Mouse (Mus musculus) B cell, adult 67 days (primary cell): ENCODE results near the gene Dcdc2a. TPM values are rescaled to one million over a fixed set of nuclear protein-coding genes. Genes with fewer than 3 reads are reported as not detected.

ENCODE experiments used
- total RNA-seq, 2 experiments: library from RNA; stranded (reverse); gene quantifications; 4 replicates each; pipeline ENCODE4 v1.2.4; 2023

The Dcdc2a gene
- not detected for total RNA-seq

GRCm38 (mm10) chr13:25055873-25056667, at the start of gene Dcdc2a:
Gene Dcdc2a, plus strand, starts transcription at chr13:25056004.

DNA sequence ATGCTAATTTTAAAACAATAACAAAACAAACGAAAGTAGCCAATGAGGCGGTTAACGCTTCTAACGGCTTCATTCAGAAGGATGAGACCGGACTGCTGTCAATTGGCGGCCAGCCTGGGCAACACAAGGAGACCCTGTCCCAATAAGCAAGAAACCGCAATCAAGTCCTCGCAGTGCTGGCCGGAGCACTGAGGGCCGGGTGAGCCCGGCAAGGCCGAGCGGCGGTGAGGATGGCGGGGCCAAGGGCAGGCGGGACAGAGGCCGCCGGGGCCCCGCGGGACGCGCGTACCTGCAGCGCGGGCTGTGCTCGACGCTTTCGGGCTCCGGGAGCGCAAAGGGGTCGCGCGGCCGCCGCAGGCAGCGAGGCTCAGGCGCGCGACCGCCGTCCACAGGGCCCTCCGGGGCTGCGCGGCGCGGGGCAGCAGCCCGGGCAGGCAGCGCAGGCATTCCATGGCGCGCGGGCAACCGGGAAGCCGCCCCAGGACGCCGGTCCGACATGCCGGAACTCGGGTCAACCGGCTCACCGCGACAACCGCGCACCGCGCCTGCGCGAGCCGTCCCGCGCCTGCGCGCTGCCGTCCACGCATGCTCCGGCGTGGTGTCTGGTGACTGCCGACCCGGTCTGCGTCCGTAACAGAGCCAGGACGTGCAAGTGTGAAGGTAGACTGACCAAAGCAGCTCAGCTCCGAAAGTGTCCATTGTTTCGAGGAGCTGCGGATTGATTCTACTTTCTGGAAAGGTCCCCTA, 35.8 kb upstream of the Dcdc2a start, which contains the start of gene Mrs2:
Mrs2 (minus strand) TSS at position 587 of the 747 bp plus-strand sequence.

Other genes starting within 250 kb of the Dcdc2a start
- gene Acot13, start 224.5 kb upstream of the Dcdc2a start, total RNA-seq = 10 to 100 TPM; 15.1 to 16.5 TPM
- gene Tdp2, start 224.3 kb upstream of the Dcdc2a start, total RNA-seq = 10 to 100 TPM; 72.5 to 75.5 TPM
- gene D130043K22Rik, start 210.9 kb upstream of the Dcdc2a start, total RNA-seq = not detected
- under 1 TPM; 0.09 to 0.17 TPM for gene Aldh5a1, start 118.3 kb upstream of the Dcdc2a start, total RNA-seq
- not detected for gene Gpld1, start 112.9 kb upstream of the Dcdc2a start, total RNA-seq
- 10 to 100 TPM; 46.7 to 51.3 TPM for gene Mrs2, start 35.6 kb upstream of the Dcdc2a start, total RNA-seq
- gene Nrsn1, start 214.5 kb downstream of the Dcdc2a start, total RNA-seq = not detected